Mouse (Mus musculus) small intestine, adult 2 months (tissue): ENCODE results near the gene Cldn1.

Source experiments
- CTCF ChIP-seq: fragments of 200-500 bp; IDR thresholded peaks from 2 replicates; pipeline ENCODE4 v1.5.1; 2012; ENCODE audit warnings: low read depth, mild to moderate bottlenecking, control low read depth, inconsistent platforms, low read length, moderate library complexity, mixed read lengths; ENCODE audit not compliant: insufficient replicate concordance, insufficient read length; ENCODE audit errors: extremely low read depth
- POLR2A ChIP-seq: fragments of 200-500 bp; IDR thresholded peaks from 2 replicates; pipeline ENCODE4 v1.6.1; 2012; ENCODE audit warnings: low read depth, mild to moderate bottlenecking, control low read depth, inconsistent platforms, low read length, moderate library complexity

- TF ChIP-seq CTCF (no peak), POLR2A (no peak)
Observed at GRCm38 (mm10) chr16:26386159-26386558, 14.5 kb upstream of the Cldn1 start.
